Mouse (Mus musculus) lung, adult 2 months (tissue): ENCODE results near the gene Klhl5. TPM values are rescaled to one million over a fixed set of nuclear protein-coding genes. Genes with fewer than 3 reads are reported as not detected.
A peak's percentile ranks its signal among the peaks of the same experiment; 100 is the strongest.

ENCODE experiments used
- DNase-seq: peaks from one replicate; pipeline ENCODE4 v3.0.0; 2022
- H3K4me1 ChIP-seq: fragments of 200-500 bp; 2 replicates; pipeline ENCODE4 v1.6.1; 2011; ENCODE audit warnings: low read length; ENCODE audit not compliant: control insufficient read depth, insufficient read depth
- H3K4me3 ChIP-seq: fragments of 200-500 bp; replicated peaks from 2 replicates; pipeline ENCODE3; 2011; ENCODE audit warnings: low read depth, mild to moderate bottlenecking, control low read depth, low read length; ENCODE audit errors: extremely low read depth
- CTCF ChIP-seq: fragments of 200-500 bp; IDR thresholded peaks from 2 replicates; pipeline ENCODE4 v1.5.1; 2011; ENCODE audit warnings: mild to moderate bottlenecking, low read length, control low read depth; ENCODE audit not compliant: insufficient read depth
- POLR2A ChIP-seq: fragments of 200-500 bp; IDR thresholded peaks from 2 replicates; pipeline ENCODE4 v1.6.1; 2011; ENCODE audit warnings: low read depth, mild to moderate bottlenecking, control low read depth, low read length, borderline replicate concordance; ENCODE audit errors: extremely low read depth
- WGBS: fragments of 180-500 bp; shearing (Covaris S2); methylation state at CpG from one replicate; pipeline ENCODE4 v1.1.7; 2018; 5-methylcytosine and 5-hydroxymethylcytosine counted together
- polyA plus RNA-seq: library from polyadenylated mRNA; depleted of rRNA; stranded (reverse); fragments of >200 nt; gene quantifications from 2 replicates; pipeline ENCODE4 v1.2.3, GENCODE M21; 2012; rRNA removed

Klhl5 gene
- polyA plus RNA-seq, result 103 and 122 TPM in 2 replicates

DNA sequence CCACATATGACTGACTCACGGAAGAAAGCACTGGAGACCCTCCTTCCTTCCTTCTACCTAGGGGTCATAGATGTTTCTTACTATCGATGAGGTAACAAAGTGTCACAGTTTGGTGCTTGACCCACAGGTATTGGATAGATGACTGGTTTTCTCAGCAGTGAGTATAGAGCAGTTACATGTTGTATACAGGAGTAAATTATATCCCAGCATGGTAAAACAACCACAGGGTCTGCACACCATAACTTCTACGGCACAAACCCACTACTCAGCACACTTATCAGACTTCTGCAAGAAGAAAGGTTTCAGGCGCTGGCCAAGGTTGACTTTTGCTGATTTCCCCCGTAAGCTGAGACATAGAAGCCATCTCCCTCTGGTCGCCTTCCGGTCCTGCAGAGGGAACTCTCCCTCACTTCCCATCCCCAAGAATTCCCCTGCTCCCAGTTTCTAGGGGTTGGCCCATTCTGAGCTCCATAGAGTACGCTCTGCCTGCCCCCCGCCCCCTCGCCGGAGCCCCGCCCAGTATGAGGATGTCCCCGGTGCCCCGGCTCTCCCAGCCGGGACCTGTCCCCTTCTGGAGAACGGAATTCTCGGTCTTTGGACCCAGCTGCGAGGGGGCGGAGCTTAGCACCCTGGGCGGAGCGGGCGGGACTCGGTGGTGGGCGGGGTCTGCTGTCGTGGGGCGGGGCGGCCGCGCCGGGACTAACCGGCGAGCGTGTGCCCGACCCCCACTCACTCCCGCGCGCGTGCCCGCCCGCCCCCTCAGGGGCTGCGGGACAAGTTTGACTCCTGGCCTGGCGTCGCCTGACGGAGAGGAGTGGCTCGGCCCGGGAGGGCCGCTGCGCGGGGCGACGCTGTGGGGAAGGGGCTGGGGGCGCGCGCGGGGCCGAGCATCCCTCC, at the start of gene Klhl5:
Gene Klhl5, plus strand, starts transcription at position 664 of the 897 bp plus-strand sequence.
- 4% methylated on average over 50 of the region's 56 CpGs for WGBS
- Histone ChIP-seq H3K4me3 (peak within 1 kb of the TSS; percentile 87), H3K4me1 (peaks cover 15% of the 10 kb centered on the region)
- TF ChIP-seq POLR2A (peak; percentile 55), CTCF (no peak)
- DNase-seq, result peak; percentile 86

DNA sequence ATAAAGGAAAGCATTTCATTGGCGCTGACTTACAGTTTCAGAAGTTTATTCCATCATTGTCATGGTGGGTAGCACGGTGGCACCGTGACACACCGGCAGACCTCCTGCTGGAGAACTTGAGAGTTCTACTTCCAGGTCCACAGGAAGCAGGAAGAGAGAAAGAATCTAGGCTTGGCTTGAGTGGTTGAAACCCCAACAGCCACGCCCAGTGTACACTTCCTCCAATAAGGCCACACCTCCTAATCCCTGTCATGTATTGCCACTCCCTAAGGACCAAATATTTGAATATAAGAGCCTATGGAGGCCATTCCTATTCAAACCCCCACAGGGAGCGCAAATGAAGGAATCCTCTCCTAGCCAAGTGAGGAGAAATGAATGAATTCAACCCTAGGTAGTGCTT, 49.7 kb upstream of the Klhl5 start:
- Histone ChIP-seq H3K4me1 (peaks cover 5% of the 10 kb centered on the region; the same call in 1 of the 2 replicates), H3K4me3 (no peak overlapping the region)
- TF ChIP-seq CTCF (no peak), POLR2A (no peak)
- DNase-seq, result no peak
- 94% methylated on average over 6 of the region's 6 CpGs for WGBS

DNA sequence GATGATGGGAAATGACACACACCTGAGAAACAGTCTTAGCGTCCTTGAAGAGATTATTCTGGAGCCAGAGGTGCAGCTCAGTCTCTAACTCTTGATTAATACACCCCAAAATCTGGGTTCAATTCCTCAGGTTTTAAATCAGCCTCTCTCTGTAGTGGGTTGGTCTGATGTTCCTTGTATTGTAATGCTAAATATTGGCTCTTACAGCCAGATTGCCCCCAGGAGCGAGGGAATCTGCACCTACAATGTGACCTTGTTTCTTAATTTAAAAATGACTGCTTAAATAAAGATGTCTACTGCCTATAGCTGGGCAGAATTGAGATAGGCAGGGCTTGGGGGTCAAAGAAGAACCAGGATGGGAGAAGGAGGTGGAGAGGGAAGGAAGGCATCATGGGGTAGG, 47.5 kb upstream of the Klhl5 start:
- Histone ChIP-seq H3K4me1 (peaks cover 5% of the 10 kb centered on the region; the same call in 1 of the 2 replicates), H3K4me3 (no peak overlapping the region)
- 82% methylated on average over 2 of the region's 2 CpGs for WGBS
- TF ChIP-seq POLR2A (no peak), CTCF (no peak)
- DNase-seq, result no peak

DNA sequence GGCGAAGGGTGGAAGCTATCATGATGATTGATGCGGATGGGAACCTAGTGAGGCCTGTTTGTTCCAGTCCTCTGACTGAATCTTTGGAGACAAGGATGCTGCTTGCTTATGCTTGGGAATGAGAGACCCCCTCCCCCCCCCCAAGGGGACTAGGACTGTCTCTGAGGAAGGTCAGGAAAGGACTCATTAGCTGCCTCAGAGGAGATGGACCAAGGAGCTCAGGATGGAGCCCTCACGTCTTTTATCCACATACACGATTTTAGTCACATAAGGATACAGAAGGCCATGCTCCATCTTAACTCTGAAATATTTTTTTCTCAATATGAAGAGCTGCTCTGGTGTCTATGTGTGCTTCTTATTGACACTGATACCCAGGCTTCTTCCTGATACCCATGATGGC, 45.1 kb upstream of the Klhl5 start:
- Histone ChIP-seq H3K4me1 (peaks cover 5% of the 10 kb centered on the region; the same call in 1 of the 2 replicates), H3K4me3 (no peak overlapping the region)
- DNase-seq, result no peak
- WGBS, result 96% methylated on average over 4 of the region's 4 CpGs
- TF ChIP-seq POLR2A (no peak), CTCF (no peak)

DNA sequence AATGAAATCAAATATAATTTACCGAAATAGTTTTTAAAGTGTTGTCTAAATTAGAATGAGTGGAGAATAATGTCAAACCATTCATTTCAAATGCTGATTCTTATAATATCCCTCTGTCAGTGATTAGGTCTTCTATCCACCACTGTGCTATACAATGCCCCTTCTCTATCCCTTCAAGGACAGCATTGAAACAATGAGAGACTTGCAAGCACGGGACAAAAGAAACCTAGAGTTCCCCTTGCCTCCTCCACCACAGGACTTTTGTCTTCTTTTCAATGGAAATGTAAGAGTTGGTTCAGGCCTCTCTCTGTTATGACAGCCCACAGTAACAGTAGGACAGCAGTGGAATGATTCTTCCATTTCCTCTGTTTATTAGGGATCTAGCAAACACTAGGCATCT, 44.1 kb upstream of the Klhl5 start:
- no peak for TF ChIP-seq CTCF
- no peak for TF ChIP-seq POLR2A
- 79% methylated on average over 2 of the region's 2 CpGs for WGBS
- no peak for DNase-seq
- Histone ChIP-seq H3K4me3 (no peak overlapping the region), H3K4me1 (peaks cover 3% of the 10 kb centered on the region; the same call in 1 of the 2 replicates)

DNA sequence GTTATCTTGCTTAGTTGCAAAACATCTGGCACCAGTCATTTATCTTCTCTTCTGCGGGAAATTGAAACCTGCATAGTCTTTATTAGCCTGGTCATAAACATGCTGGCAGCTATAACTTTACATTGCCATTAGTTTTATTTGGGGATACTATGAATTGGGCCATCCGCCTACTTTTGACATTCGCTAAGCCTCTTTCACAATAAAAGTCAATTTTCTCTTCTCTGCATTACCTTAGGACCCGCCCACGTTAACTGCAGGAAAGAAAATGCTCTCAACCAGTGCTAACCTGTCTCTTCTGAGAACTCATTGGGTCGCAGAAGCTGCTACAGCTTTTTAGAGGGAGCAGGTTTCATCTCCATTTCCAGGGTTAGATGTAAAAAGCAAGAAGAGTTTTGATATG, 39.2 kb upstream of the Klhl5 start:
- Histone ChIP-seq H3K4me1 (no peaks in the 10 kb centered on the region), H3K4me3 (no peak overlapping the region)
- no peak for DNase-seq
- no peak for TF ChIP-seq POLR2A
- no peak for TF ChIP-seq CTCF
- 86% methylated on average over 6 of the region's 6 CpGs for WGBS

DNA sequence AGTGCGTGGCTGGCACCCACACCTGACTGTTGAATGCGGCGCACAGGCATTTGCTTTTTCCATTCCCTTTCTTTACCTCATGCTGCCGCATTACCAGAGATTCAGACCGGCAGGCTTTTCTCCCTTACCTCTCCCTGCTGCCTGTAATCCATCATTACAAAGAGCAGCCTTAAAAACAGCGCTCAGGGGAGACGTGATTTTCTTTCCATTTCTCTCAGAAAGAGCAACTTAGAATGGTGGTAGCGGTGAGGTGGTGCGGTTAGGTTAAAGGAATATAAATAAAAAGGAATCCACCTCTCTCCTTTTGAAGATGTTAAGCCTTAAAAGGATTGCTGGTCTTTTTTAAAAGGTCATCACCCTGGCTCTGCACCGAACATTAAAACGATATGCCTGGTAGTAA, 37.5 kb upstream of the Klhl5 start:
- TF ChIP-seq POLR2A, result no peak
- TF ChIP-seq CTCF, result no peak
- no peaks in the 10 kb centered on the region; the same call in 1 of the 2 replicates for H3K4me1 ChIP-seq
- 86% methylated on average over 11 of the region's 11 CpGs for WGBS
- H3K4me3 ChIP-seq, result no peak overlapping the region
- DNase-seq, result no peak

DNA sequence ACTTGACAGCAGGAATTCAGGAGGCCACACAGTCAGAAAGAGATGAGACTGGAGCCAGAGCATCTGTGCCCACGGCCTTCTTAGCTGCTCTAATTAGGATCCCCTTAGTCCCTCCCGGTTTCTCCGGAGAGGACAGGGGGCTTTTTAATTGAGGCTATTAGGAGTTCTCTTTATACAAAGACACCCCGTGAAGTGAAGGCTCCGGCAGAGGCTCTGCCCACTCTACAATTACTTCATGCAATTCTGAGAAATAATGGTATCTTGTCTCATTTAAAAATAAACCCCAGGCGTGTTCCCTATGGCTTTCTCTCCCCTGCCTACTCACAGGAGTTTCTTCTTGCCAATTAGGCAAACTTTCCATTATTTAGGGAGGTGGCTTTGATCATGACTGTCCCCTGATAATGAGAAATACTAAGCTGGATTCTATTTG, 35.6 kb upstream of the Klhl5 start:
- Histone ChIP-seq H3K4me3 (no peak overlapping the region), H3K4me1 (peaks cover 2% of the 10 kb centered on the region; the same call in 1 of the 2 replicates)
- DNase-seq, result no peak
- 82% methylated on average over 6 of the region's 6 CpGs for WGBS
- TF ChIP-seq CTCF (no peak), POLR2A (no peak)

DNA sequence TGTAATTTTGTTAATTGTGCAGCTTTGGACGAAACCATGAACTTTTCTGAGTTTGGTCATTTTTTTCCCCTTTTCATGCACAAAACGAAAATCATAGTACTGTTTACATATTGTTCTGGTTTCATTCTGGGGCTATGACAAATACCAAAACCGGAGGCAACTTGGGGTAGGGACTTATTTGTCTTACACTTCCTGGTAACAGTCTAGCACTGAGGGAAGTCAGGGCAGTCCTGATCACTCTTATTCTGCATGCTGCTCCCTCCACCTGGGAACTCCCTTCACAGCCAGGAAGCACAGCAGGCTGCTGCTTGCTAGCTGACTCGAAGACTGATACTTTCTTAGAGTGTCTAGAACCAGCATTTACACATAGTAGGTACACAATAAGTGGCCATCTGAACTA, 34.1 kb upstream of the Klhl5 start:
- 61% methylated on average over 4 of the region's 4 CpGs for WGBS
- DNase-seq, result no peak
- Histone ChIP-seq H3K4me3 (no peak overlapping the region), H3K4me1 (peaks cover 2% of the 10 kb centered on the region; the same call in 1 of the 2 replicates)
- TF ChIP-seq POLR2A (no peak), CTCF (no peak)

DNA sequence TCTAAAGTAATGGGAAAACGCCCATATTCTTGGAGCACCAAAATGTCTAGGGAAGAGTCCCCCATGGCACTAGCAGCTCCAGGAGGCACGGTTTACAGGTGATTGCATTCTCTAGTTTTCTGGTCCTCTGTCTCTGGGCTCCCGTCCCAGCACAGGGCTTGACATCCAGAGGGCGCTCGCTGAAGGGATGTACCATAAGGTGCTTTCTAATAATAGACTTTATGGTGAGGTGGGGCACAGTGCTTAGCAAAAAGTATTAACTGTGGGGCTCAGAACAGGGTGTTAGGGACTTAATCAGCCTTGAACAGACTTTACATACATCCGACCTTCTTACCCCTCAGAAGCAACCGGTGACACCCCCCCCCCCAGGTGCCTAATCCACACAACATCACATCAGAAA, 32.6 kb upstream of the Klhl5 start:
- Histone ChIP-seq H3K4me3 (no peak overlapping the region), H3K4me1 (peaks cover 2% of the 10 kb centered on the region; the same call in 1 of the 2 replicates)
- TF ChIP-seq CTCF, result peak; percentile 39; the same call in 1 of the 2 replicates
- TF ChIP-seq POLR2A, result no peak
- no peak for DNase-seq
- 68% methylated on average over 7 of the region's 7 CpGs for WGBS
